ENCODE assay signal across 16 mouse cellular contexts in genomic region chr5:81344330-81344729, GRCm38 (mm10).
DNase-seq lines count a peak whose midpoint lies in the region; ATAC-seq lines count a peak whose summit lies in the region.
"Had no signal": no experiment of that assay in that cellular context is flagged by ENCODE, and none has a peak within 500 bp of the region (broad histone marks: within the 10 kb centered on the region; RNA-seq: fewer than 3 reads in every experiment).

No protein-coding gene starts in this region.

- H3K4me1 ChIP-seq in kidney, embryonic 14.5 days (ENCODE audit: control insufficient read depth, insufficient read depth, low read length): peaks cover 4% of the 10 kb centered on the region; the same call in 1 of the 2 replicates
- H3K4me1 ChIP-seq in forebrain, embryonic 14.5 days (ENCODE audit: control insufficient read depth, insufficient read depth, low read length): no peaks in the 10 kb centered on the region
- H3K4me1 ChIP-seq: liver, embryonic 15.5 days had no signal

- DNase-seq in kidney, postnatal 14 days: no peak
- DNase-seq in Muller cell, postnatal 12 days (ENCODE audit: inconsistent ontology term): peak; percentile 50
- DNase-seq in R1 (ENCODE audit: low read depth, low spot score) (peak; percentile 6), liver (no peak)
- DNase-seq in forebrain, embryonic 14.5 days (ENCODE audit: low spot score): peak; percentile 22
- no peak for DNase-seq in right cerebral cortex, postnatal 36 days (ENCODE audit: low spot score in 2 of 2)
- DNase-seq: cerebellum, postnatal 25 days; kidney, adult 11 months; lung, postnatal 14 days; thymus, adult 18-20 months had no signal

- WGBS in kidney, embryonic 14.5 days: 48% methylated on average over 1 of the region's 1 CpGs
- WGBS in forebrain, embryonic 14.5 days: 6% methylated on average over 1 of the region's 1 CpGs

- H3K9me3 ChIP-seq in kidney, embryonic 14.5 days (ENCODE audit: control insufficient read depth, low read length): no peaks in the 10 kb centered on the region
- no peaks in the 10 kb centered on the region for H3K9me3 ChIP-seq in forebrain, embryonic 14.5 days (replicated peaks; ENCODE audit: control insufficient read depth, low read length)
- H3K9me3 ChIP-seq: limb, embryonic 12.5 days; liver, embryonic 15.5 days; neural tube, embryonic 13.5 days had no signal

- no peak overlapping the region for H3K9ac ChIP-seq in kidney, embryonic 14.5 days (ENCODE audit: low read depth, low read length)
- no peak overlapping the region for H3K9ac ChIP-seq in forebrain, embryonic 14.5 days (ENCODE audit: low read length)
- H3K9ac ChIP-seq: limb, embryonic 12.5 days; liver, embryonic 15.5 days; neural tube, embryonic 13.5 days had no signal

- no peaks in the 10 kb centered on the region for H3K27me3 ChIP-seq in kidney, embryonic 14.5 days (ENCODE audit: control insufficient read depth, insufficient read depth, low read length)
- H3K27me3 ChIP-seq in forebrain, embryonic 14.5 days (replicated peaks; ENCODE audit: control insufficient read depth, insufficient read depth, low read length): peaks cover 6% of the 10 kb centered on the region; the same call in 1 of the 2 replicates
- H3K27me3 ChIP-seq: limb, embryonic 12.5 days; liver, embryonic 15.5 days; neural tube, embryonic 13.5 days had no signal

- no peak overlapping the region for H3K4me3 ChIP-seq in kidney, embryonic 14.5 days (ENCODE audit: low read length)
- H3K4me3 ChIP-seq in forebrain, embryonic 14.5 days (ENCODE audit: low read depth, low read length): no peak overlapping the region
- H3K4me3 ChIP-seq: layer of hippocampus, adult 2 months; limb, embryonic 12.5 days; liver, embryonic 15.5 days; neural tube, embryonic 13.5 days had no signal

- no peak overlapping the region for H3K4me2 ChIP-seq in kidney, embryonic 14.5 days (replicated peaks; ENCODE audit: low read depth, low read length)
- no peak overlapping the region for H3K4me2 ChIP-seq in forebrain, embryonic 14.5 days (ENCODE audit: low read length)
- H3K4me2 ChIP-seq: limb, embryonic 12.5 days; liver, embryonic 15.5 days; neural tube, embryonic 13.5 days had no signal

- H3K36me3 ChIP-seq in kidney, embryonic 14.5 days (ENCODE audit: control insufficient read depth, insufficient read depth, low read length): no peaks in the 10 kb centered on the region
- no peaks in the 10 kb centered on the region for H3K36me3 ChIP-seq in forebrain, embryonic 14.5 days (ENCODE audit: control insufficient read depth, insufficient read depth, low read length)
- H3K36me3 ChIP-seq: limb, embryonic 12.5 days; liver, embryonic 15.5 days; neural tube, embryonic 13.5 days had no signal

- peak overlapping the region; percentile 38; the same call in 1 of the 2 replicates for H3K27ac ChIP-seq in kidney, embryonic 14.5 days (ENCODE audit: low read depth, low read length)
- no peak overlapping the region for H3K27ac ChIP-seq in forebrain, embryonic 14.5 days (ENCODE audit: low read depth, low read length)
- H3K27ac ChIP-seq: layer of hippocampus, adult 2 months; limb, embryonic 12.5 days; liver, embryonic 15.5 days; neural tube, embryonic 13.5 days had no signal

- ATAC-seq in kidney, embryonic 14.5 days (ENCODE audit: low FRiP score, low TSS enrichment): 0 out of 2 replicates have a peak, but pooled peaks have one; percentile 32
- peak; percentile 40; the same call in 1 of the 2 replicates for ATAC-seq in forebrain, embryonic 14.5 days
- ATAC-seq: CD4-positive, CD25-positive, alpha-beta regulatory T cell, adult 4 months had no signal

Comparison
In these comparisons a context has a peak if more than half of its experiments do, and no peak if none do; other contexts are left out.
1. DNase-seq: peak in Muller cell, postnatal 12 days (single experiment), R1 (single experiment) and forebrain, embryonic 14.5 days (single experiment); none in kidney, postnatal 14 days (single experiment), right cerebral cortex, postnatal 36 days (0 of 2) and liver (single experiment).